In the genomic region with DNA sequence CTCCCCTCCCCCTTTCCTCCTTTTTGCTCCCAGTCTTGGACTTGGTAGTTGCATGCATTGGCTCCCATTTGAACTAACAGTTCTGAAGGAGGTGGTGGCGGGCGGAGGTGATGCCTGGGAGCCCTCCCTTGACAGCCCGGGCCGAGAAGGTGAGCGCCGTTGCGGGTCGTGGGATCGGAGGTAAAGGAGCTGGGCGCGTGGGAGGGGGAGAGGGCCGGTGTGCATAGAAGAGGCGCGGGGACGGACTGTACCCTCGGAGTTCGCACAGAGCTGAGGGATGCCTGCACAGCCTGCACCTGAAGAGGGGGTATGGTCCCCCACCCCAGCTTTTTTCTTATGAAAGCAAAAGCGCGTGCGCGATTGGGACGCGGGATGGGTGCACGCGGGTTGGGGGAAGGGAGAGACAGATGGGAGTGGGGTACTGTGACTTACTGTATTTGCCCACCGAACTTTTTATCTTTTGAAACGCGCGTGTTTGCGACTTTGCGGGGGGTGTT, we compare ENCODE assay signal across 8 mouse cellular contexts. TPM values are rescaled to one million over a fixed set of nuclear protein-coding genes. Genes with fewer than 3 reads are reported as not detected.
DNase-seq lines count a peak whose midpoint lies in the region; ATAC-seq and TF ChIP-seq lines count a peak whose summit lies in the region.

No protein-coding gene starts in this region.

- peak overlapping the region; percentile 77 for H3K9ac ChIP-seq in stomach, embryonic 16.5 days (ENCODE audit: low read length)

- no peaks in the 10 kb centered on the region for H3K9me3 ChIP-seq in megakaryocyte, embryonic 14.5 days
- no peaks in the 10 kb centered on the region for H3K9me3 ChIP-seq in stomach, embryonic 16.5 days (replicated peaks; ENCODE audit: control insufficient read depth, low read length)

- intact Hi-C loops in left cerebral cortex, adult 2 months (cut with DNase I), result no loop called here

- peak overlapping the region; percentile 51 for H3K4me3 ChIP-seq in left cerebral cortex, adult 2 months
- peak overlapping the region; percentile 98 for H3K4me3 ChIP-seq in megakaryocyte, embryonic 14.5 days (replicated peaks)
- H3K4me3 ChIP-seq in stomach, embryonic 16.5 days (replicated peaks; ENCODE audit: low read length), result peak overlapping the region; percentile 62

- peak; percentile 36 for ATAC-seq in frontal cortex, adult (ENCODE audit: low TSS enrichment)
- ATAC-seq in stomach, embryonic 16.5 days (ENCODE audit: insufficient read depth, low FRiP score), result peak; percentile 46; the same call in 1 of the 2 replicates

- peaks cover 13% of the 10 kb centered on the region; the same call in 1 of the 2 replicates for H3K4me1 ChIP-seq in megakaryocyte, embryonic 14.5 days
- H3K4me1 ChIP-seq in stomach, embryonic 16.5 days (ENCODE audit: control insufficient read depth, insufficient read depth, low read length), result 0 out of 2 replicates have a peak, but pooled peaks cover 8% of the 10 kb centered on the region

- H3K36me3 ChIP-seq in megakaryocyte, embryonic 14.5 days (replicated peaks; ENCODE audit: low read length), result peaks cover 44% of the 10 kb centered on the region
- no peaks in the 10 kb centered on the region; the same call in 1 of the 2 replicates for H3K36me3 ChIP-seq in stomach, embryonic 16.5 days (ENCODE audit: control insufficient read depth, insufficient read depth, low read length)

- peak overlapping the region; percentile 59 for H3K4me2 ChIP-seq in stomach, embryonic 16.5 days (ENCODE audit: low read depth, low read length)

- H3K27ac ChIP-seq in left cerebral cortex, adult 2 months, result peak overlapping the region; percentile 88
- H3K27ac ChIP-seq in stomach, embryonic 16.5 days (ENCODE audit: low read length), result peak overlapping the region; percentile 88

- 13% methylated on average over 31 of the region's 31 CpGs for WGBS in stomach, embryonic 16.5 days

- no peak for TF ChIP-seq CTCF in left cerebral cortex, adult 2 months (IDR thresholded peaks at IDR 0.05)

- DNase-seq in left cerebral cortex, adult 2 months (ENCODE audit: extremely low spot score in 1 of 2, low spot score in 2 of 2), result peak in 1 of 2 experiments; percentile 22
- no peak for DNase-seq in left cerebral cortex, adult 9 months (ENCODE audit: low spot score in 2 of 2)
- peak; percentile 9 for DNase-seq in c-Kit-positive CD71-positive TER-119-positive erythroid progenitor cells, embryonic 14.5 days (ENCODE audit: low spot score)
- DNase-seq in layer of hippocampus, postnatal 36 days, result peak; percentile 37 to 50
- no peak for DNase-seq in adrenal gland, adult 8-10 months

- no peaks in the 10 kb centered on the region for H3K27me3 ChIP-seq in megakaryocyte, embryonic 14.5 days (replicated peaks)
- no peaks in the 10 kb centered on the region for H3K27me3 ChIP-seq in stomach, embryonic 16.5 days (ENCODE audit: control insufficient read depth, insufficient read depth, low read length)

RNA-seq across cellular contexts. Expression of a gene that starts 0.5 kb away (rescaled TPM):
- total RNA-seq in left cerebral cortex, adult 2 months (2021), result 100 to 1,000 TPM; 142 to 157 TPM
- 100 to 1,000 TPM; 150 to 162 TPM for total RNA-seq in layer of hippocampus, postnatal 36 days (2021)
- polyA plus RNA-seq in megakaryocyte, embryonic 14.5 days (2012; ENCODE audit: insufficient read depth, low replicate concordance), result 96.9 and 607 TPM in 2 replicates
- polyA plus RNA-seq in stomach, embryonic 16.5 days (2015; fragmentation: Nextera tagmentation; extraction: Ambion mirVana), result 222 and 251 TPM in 2 replicates
- total RNA-seq in adrenal gland, adult 8-10 months (2022), result 100 to 1,000 TPM; 217 to 320 (median 257) TPM

RNA-seq across cellular contexts. Expression of a gene that starts 0.6 kb away (rescaled TPM):
- 10 to 100 TPM; 49.2 to 50.0 TPM for total RNA-seq in left cerebral cortex, adult 2 months (2021)
- 10 to 100 TPM; 51.1 to 53.9 TPM for total RNA-seq in layer of hippocampus, postnatal 36 days (2021)
- polyA plus RNA-seq in megakaryocyte, embryonic 14.5 days (2012; ENCODE audit: insufficient read depth, low replicate concordance), result 27.9 and 40.8 TPM in 2 replicates
- 52.7 and 53.6 TPM in 2 replicates for polyA plus RNA-seq in stomach, embryonic 16.5 days (2015; fragmentation: Nextera tagmentation; extraction: Ambion mirVana)
- 10 to 100 TPM; 29.0 to 41.2 (median 40.0) TPM for total RNA-seq in adrenal gland, adult 8-10 months (2022)

RNA-seq across cellular contexts. Expression of a gene that starts 40.2 kb away (rescaled TPM):
- 100 to 1,000 TPM; 337 to 348 TPM for total RNA-seq in left cerebral cortex, adult 2 months (2021)
- total RNA-seq in layer of hippocampus, postnatal 36 days (2021), result 100 to 1,000 TPM; 373 to 384 TPM
- polyA plus RNA-seq in megakaryocyte, embryonic 14.5 days (2012; ENCODE audit: insufficient read depth, low replicate concordance), result 135 and 202 TPM in 2 replicates
- 201 and 206 TPM in 2 replicates for polyA plus RNA-seq in stomach, embryonic 16.5 days (2015; fragmentation: Nextera tagmentation; extraction: Ambion mirVana)
- total RNA-seq in adrenal gland, adult 8-10 months (2022), result 100 to 1,000 TPM; 423 to 601 (median 476) TPM

Comparison
In these comparisons a context has a peak if more than half of its experiments do, and no peak if none do; other contexts are left out.
1. DNase-seq: peak in c-Kit-positive CD71-positive TER-119-positive erythroid progenitor cells, embryonic 14.5 days (single experiment) and layer of hippocampus, postnatal 36 days (2 of 2); none in left cerebral cortex, adult 9 months (0 of 2) and adrenal gland, adult 8-10 months (single experiment).
2. Peak in every context shown above with its lines, with median percentiles within 50 percentile points of each other: H3K4me3 ChIP-seq.